Mouse (Mus musculus): Measurements from ENCODE around the gene Stard7. TPM values are rescaled to one million over a fixed set of nuclear protein-coding genes. Genes with fewer than 3 reads are reported as not detected.
"Not testable (repeated sequence)": the region's sequence is repeated elsewhere in the genome, so short reads cannot be mapped to it uniquely, and the experiment has no call there.

The Stard7 gene
- polyA plus RNA-seq, 1 experiment, result 48.7 TPM

DNA sequence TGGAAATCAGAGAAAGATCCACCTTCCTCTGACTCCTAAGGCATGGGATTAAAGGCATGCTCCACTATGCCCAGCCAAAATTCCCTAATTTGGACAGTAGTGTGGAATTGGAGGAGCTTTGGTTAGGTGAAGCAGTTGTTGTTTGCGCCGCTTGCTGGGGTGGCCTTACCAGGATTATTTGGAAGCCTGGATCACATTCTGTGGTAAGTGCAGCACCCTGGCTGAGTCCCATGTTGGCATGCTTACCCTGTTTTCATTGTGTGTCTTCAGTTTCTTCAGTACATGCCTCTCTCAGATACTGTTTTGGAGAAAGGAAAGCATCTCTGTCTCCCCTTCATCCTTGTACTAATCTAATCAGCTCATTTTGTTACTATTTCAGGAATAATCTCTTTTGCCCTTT is 4.6 kb downstream of the Stard7 start:
- no peak for DNase-seq (ENCODE audit: low spot score)

DNA sequence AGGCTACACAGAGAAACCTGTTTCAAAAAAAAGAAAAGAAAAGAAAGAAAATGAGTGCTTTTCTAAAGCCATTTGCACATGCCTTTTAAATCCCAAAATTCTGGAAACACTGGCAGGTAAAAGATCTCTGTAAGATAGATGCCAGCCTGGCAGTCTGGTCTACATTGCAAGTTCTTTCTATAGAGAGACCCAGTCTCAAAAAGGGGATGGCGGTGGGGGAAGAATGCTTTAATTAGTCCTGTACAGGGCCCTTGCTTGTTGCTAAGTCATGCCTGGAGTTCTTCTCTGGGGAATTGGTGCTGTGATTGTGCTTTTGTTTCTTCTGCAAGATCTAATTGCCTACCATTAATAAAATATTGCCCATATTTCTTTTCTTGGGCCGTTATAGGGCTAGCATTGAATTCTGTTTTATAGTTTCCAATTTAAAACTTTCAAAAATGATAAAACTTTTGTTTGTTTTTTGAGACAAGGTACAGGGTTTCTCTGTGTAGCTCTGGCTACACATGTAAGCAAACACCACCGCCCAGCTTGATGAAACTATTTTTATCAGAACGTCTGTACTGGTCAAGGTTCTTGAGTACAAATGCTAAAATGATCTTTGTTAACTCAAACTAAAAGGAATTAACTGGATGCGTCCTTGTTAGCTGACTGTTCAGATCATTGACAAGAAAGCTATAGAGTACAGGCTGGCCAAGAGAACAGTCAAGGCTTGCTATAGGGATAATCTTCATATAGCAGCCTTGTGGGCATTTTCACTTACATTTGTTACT is 5.7 kb downstream of the Stard7 start:
- no peak for DNase-seq (ENCODE audit: low spot score)

DNA sequence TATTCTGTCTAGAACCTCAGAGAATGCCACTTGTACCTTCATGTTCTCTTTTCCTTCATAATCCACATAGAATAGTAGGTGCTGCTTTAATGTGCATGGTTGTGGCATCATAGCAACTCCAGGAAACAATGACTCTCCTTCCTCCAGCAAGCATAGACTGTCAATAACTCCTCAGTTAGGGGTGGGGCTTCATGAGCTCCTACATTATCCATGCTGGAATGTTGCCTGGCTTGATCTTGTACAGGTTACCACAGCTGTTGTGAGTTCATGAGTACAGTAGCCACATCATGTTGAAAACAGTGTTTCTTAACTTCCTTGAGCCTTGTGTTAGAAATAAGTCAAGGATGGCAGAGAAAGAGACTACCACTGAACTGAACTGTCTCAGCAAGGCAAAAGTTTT is 8.1 kb downstream of the Stard7 start:
- no peak for DNase-seq (ENCODE audit: low spot score)

DNA sequence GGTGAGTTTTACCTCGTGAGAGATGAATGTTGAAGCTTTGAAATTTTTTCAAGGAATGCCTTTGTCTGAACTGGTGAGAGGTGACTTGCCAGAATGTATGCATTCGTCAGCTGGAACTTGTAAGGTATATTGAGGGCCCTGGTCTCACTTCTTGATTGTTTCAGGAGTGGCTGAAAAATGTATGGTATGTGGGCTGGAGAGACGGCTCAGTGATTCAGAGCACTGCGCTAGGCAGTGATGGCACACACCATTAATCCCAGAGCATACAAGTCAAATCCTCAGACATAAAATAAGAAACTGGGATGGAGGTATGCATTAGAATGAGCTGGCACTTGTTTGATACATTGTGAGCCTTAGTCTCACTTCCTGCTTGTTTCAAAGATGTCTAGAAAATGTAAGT is 22.2 kb downstream of the Stard7 start:
- no peak for DNase-seq (ENCODE audit: low spot score)

- DNase-seq (ENCODE audit: low spot score), result no peak
Measured at GRCm38 (mm10) chr2:127297001-127297805, 27.2 kb downstream of the Stard7 start.

DNA sequence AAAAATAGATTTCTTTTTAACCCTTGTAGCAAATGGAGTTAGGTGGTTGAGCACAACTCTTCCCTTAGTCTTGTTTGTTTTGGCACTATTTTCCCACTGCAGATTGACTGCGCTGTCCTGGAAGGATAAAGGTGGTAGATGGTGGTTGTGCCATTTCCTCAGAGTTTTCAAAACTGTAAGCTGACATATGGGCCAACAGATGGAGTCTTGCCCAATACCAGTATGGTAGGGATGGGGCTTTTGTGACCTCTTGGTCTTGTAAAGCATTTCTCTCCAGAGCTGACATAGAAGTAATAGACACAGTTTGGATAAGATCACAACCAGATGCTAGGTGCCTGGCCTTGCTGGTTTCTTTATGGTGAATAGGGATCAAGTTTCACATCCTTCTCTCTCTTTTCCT is 28.0 kb downstream of the Stard7 start:
- no peak for DNase-seq (ENCODE audit: low spot score)

DNA sequence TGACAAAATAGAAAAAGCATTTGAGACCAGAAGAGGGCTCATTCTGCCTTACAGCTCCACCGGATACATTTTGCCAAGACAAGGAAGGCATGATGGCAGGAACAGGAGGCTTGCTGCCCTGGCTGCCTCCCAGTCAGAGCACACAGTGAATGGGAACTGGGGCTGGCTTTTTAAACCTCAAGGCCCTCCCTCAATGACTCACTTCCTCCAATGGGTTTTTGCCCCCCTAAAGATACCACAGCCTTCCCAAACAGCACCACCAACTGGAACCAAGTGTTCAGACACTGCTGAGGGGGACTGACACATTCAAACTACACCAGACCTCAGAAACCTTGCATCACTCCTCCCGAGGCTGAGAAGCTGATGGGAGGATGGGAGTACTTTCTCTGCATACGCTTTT is 30.7 kb downstream of the Stard7 start:
- no peak for DNase-seq (ENCODE audit: low spot score)

DNA sequence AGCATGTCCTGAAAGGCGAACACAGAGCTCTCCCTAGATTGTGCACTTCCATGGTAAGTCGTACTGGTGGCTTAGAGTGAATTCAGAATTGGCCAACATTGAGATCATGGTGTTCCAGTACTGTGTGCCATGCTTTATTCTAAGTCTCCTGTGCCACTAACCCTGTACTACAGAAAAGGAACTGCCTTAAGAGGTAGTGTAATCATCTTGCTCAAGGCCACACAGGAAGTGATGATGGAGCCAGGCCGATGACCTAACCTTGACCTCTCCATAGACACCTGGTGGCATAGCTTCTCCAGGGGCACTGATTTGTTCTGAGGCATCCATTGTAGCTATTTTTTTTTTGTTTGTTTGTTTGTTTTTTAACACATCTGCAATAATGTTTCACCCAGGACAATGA is 31.9 kb downstream of the Stard7 start:
- no peak for DNase-seq (ENCODE audit: low spot score)

DNA sequence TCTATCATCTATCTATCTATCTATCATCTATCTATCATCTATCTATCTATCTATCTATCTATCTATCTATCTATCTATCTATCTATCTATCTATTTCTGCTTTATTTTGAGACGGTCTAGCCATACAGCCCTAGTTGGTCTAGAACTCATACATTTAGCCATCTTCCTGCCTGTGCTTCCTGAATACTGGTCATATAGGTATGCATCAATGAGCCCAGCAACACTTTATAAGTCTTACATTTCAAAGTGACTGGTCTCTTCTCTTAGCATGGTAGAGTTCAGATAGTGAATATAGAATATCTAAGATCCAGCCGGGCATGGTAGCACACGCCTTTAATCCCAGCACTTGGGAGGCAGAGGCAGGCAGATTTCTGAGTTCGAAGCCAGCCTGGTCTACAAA is 34.2 kb downstream of the Stard7 start:
- not testable (repeated sequence) for DNase-seq (ENCODE audit: low spot score)

DNA sequence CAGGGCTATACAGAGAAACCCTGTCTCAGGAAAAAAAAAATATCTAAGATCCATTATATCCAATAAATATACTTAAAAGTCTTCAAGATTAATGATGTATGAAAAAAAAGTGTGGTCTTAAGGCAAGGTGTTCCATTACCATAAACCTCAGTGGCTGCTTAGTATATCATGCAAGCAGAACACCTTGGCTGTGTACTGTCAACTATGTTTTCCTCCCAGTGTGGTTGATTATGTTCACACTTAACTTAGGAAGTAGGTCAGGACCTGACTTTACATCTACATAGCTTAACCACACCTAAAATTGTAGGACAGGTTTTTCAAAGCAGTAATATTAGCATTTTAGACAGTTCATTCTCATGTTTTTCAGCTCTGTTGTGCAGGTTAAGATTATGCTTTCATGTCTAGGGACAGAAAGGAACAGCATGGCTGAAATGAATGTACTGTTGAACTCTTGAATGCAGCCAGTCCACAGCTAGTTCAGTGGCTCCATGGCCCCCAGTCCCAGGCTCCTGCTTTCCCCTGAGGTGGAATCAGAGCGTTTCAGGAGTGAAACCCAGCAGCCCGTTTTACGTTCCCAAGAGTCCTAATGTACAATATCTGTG is 34.7 kb downstream of the Stard7 start:
- no peak for DNase-seq (ENCODE audit: low spot score)

DNA sequence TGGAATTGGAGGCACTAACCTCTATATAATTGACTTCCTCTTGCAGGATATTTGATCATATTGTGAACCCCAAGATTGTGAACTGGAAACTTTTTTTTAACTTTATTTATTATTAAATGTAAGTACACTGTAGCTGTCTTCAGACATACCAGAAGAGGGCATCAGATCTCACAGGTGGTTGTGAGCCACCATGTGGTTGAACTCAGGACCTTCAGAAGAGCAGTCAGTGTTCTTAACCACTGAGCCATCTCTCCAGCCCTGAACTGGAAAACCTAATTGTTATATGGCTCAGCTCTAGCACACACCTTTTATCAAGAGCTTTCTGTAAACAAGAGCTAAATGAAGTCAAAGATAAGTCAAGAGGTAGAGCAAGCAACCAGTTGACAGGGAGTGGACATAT is 36.1 kb downstream of the Stard7 start:
- no peak for DNase-seq (ENCODE audit: low spot score)

- DNase-seq (ENCODE audit: low spot score), result no peak
Measured at GRCm38 (mm10) chr2:127307179-127307578, 37.2 kb downstream of the Stard7 start.

GRCm38 (mm10) chr2:127308660-127309059 is 38.6 kb downstream of the Stard7 start:
- DNase-seq (ENCODE audit: low spot score), result no peak

DNA sequence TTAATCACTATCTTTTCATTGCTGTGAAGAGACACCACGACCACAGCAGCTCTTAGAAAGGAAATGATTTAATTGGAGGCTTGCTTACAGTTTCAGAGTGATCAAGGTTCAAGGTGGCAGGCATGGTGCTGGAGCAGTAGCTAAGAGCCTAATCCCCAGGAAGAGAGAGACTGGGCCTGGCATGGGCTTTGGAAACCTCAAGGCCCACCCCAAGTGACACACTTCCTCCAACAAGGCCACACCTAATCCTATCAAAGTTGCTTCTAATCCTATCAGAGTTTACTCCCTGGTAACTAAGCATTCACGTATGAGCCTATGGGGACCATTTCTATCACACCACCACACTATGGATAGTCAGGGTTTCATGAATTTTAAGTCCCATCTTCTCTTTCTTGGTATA is 40.2 kb downstream of the Stard7 start:
- DNase-seq (ENCODE audit: low spot score), result no peak

DNA sequence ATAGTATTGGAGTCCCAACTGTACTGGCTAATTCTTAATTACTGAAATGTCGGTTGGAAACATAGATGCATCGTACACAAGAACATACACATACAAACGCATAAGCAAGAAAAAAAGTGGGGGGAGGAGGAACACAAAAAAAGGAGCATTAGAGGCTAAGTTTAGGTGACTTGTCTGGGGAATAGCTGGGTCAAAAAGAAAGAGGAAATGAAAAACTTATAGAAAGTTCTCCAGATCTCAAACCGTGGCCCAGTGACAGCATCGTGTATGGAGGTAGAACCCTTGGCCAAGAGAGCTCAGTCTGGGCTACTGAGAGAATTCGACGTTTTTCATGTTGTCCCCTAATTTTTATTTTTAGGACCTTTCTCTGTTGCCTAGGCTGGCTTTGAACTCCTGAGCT is 40.7 kb downstream of the Stard7 start:
- DNase-seq (ENCODE audit: low spot score), result no peak

- no peak for DNase-seq (ENCODE audit: low spot score)
Measured at GRCm38 (mm10) chr2:127311193-127311592, 41.2 kb downstream of the Stard7 start.

DNA sequence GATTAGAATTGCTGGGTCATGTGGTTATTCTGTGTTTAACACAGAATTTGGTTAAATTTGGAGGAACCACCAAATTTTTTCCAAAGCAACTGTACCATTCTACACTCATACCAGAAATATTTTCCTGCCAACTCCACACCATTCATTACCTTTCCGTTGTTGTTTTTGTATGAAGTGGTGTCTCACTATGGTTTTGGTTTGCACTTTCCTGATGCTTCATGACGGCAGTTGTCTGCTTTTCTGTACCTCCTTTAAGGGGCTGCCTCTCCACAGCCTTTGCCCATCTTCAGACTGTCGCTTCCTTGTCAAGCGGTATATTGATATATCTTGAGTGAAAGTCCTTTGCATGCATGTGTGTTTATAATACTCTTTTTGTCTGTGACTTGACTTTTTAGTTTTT is 42.8 kb downstream of the Stard7 start:
- no peak for DNase-seq (ENCODE audit: low spot score)

GRCm38 (mm10) chr2:127313878-127314277 is 43.9 kb downstream of the Stard7 start:
- no peak for DNase-seq (ENCODE audit: low spot score)

DNA sequence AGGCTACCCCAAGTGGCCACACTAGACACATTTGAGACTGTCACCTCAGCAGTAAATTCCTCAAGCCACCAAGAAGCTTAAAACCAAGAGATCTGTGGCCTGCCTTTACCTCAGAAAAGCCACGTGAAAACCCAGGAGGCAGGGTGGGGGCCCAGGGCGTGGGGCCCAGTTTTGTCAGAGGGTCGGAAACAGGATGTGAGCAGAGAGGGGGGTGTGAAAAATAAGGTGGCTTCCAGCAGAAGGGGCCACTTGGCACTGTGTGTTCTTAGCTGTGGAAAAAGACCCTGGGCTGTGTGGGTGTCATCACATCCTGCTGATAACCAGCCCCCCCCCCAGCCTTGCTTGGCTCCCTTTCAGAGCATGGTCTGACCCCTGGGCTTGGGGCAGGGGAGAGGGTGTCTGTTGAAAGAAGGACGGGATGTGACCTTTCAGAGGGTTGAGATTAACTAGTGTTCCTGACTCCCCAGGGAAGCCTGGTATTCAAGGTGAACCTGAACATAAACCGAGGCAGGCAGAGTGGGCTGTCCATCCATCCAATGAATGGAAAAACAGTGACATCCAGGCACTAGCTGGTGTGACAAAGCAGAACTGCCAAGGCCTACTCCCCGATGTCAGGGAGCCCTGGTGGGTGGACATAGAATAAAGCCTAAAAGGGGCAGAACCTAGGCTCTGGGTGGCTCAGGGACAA is 44.6 kb downstream of the Stard7 start:
- DNase-seq (ENCODE audit: low spot score), result no peak

- no peak for DNase-seq (ENCODE audit: low spot score)
Measured at GRCm38 (mm10) chr2:127315155-127315470, 45.1 kb downstream of the Stard7 start.

GRCm38 (mm10) chr2:127316431-127316830 is 46.4 kb downstream of the Stard7 start:
- no peak for DNase-seq (ENCODE audit: low spot score)

- no peak for DNase-seq (ENCODE audit: low spot score)
Measured at GRCm38 (mm10) chr2:127318136-127318535, 48.1 kb downstream of the Stard7 start.

Measured in urinary bladder, adult 2 months (tissue).